Mouse (Mus musculus) liver, embryonic 14 days (tissue): ENCODE results near the gene Rhox2b. TPM values are rescaled to one million over a fixed set of nuclear protein-coding genes. Genes with fewer than 3 reads are reported as not detected.

Source experiments
- polyA plus RNA-seq: library from polyadenylated mRNA; depleted of rRNA; stranded (reverse); fragments of >200 nt; gene quantifications from 2 replicates; pipeline ENCODE4 v1.2.3, GENCODE M21; 2012; rRNA removed

Gene Rhox2b
- polyA plus RNA-seq: not detected in 2 replicates

DNA sequence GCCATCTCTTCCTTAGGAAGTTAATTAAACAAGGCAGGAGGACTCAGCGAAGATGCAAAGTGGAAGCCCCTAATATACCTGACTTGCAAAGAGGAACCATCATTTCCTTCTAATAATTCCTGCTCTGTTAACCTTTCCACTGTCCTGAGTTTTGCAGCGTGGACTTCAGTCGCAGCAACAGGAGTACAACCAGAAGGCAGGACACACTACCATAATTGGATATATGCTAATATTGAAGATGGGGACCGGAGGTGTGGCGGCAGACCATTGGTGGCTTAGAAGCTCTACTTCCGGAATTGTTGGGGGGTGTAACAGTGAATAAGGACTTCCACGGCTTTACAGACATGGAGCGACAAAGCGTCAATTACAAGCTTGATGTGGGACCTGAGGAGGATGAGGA lies at the start of gene Rhox2b:
TSS of gene Rhox2b (plus strand) at position 301 of the 400 bp plus-strand sequence.

DNA sequence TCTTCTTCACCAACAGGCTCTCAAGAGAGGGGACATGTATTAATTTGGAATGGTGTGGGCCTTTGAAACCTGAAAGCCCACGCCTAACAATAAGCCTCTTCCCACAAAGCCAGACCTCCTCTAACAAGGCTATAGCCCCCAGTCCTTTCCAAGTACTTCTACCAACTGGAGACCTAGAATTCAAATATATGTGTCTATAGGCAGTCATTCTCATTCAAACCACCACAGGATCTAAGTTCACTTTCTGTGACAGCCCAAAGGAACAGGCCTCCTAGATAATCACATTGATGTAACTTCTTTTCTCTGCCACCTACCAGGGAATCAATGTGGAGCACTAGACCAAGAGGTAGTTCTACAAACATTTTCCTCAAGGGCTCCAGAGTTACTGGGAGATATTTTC lies 32.1 kb upstream of the Rhox2b start, which contains the start of gene Rhox3a2:
TSS of gene Rhox3a2 (plus strand) at position 301 of the 400 bp plus-strand sequence.

DNA sequence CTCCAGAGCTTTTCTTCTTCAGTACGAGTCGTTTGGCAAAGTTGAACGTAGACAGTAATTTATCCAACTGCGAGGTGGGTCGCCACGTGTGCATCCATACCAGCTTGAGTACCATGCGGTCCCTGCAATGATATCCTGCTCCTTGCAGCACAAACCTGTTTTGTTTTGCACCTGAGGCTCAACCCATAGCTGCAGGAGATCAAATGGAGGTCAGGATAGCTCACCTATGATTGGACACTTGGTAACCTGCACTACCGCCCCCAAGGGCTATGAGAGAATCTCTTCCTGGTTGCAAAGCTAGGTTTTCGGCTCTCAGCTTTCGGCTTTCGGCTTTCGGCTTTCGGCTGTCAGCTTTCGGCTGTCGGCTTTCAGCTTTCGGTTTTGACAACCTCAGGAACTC lies 21.3 kb upstream of the Rhox2b start, which contains the start of gene Rhox4a2:
TSS of gene Rhox4a2 (plus strand) at position 301 of the 400 bp plus-strand sequence.

DNA sequence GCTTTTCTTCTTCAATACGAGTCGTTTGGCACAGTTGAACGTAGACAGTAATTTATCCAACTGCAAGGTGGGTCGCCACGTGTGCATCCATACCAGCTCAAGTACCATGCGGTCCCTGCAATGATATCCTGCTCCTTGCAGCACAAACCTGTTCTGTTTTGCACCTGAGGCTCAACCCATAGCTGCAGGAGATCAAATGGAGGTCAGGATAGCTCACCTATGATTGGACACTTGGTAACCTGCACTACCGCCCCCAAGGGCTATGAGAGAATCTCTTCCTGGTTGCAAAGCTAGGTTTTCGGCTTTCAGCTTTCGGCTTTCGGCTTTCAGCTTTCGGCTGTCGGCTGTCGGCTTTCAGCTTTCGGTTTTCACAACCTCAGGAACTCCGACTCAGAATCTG lies 20.3 kb downstream of the Rhox2b start, which contains the start of gene Rhox4b:
TSS of gene Rhox4b (plus strand) at position 301 of the 400 bp plus-strand sequence.

DNA sequence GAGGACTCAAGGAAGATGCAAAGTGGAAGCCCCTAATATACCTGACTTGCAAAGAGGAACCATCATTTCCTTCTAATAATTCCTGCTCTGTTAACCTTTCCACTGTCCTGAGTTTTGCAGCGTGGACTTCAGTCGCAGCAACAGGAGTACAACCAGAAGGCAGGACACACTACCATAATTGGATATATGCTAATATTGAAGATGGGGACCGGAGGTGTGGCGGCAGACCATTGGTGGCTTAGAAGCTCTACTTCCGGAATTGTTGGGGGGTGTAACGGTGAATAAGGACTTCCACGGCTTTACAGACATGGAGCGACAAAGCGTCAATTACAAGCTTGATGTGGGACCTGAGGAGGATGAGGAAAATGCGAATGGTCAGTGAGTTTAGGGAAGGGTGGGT lies 41.5 kb downstream of the Rhox2b start, which contains the start of gene Rhox2c:
TSS of gene Rhox2c (plus strand) at position 301 of the 400 bp plus-strand sequence.

DNA sequence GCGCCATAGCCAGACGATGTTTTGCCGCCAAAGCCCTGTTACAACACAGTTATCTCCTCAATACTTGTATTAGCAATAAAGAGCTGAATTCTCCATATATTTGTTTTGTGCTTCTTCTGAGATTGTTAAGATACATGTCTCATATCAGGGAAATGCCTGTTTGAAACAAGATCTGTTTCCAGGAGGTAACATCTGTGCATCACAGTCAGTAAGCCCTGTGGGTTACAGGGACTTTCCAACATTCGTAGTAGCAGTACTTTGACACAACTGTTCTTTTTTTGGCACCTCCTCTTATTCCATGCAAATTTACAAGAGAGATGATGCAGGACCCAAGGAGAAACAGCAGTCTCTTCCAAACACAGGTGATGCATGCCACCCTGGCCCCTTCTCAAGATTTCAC lies 46.4 kb downstream of the Rhox2b start, which contains the start of gene Rhox3c:
TSS of gene Rhox3c (plus strand) at position 301 of the 400 bp plus-strand sequence.

Other genes starting within 250 kb of the Rhox2b start
- not detected in 2 replicates for gene Akap14, start 243.2 kb upstream of the Rhox2b start, polyA plus RNA-seq
- 175 and 177 TPM in 2 replicates for gene Ndufa1, start 220.9 kb upstream of the Rhox2b start, polyA plus RNA-seq
- gene Rnf113a1, start 220.8 kb upstream of the Rhox2b start, polyA plus RNA-seq: 1.7 and 2.0 TPM in 2 replicates
- gene Gm9, start 201.0 kb upstream of the Rhox2b start, polyA plus RNA-seq: 0.03 TPM in 1 of 2 replicates, not detected in the other
- not detected in 2 replicates for gene Rhox1, start 189.8 kb upstream of the Rhox2b start, polyA plus RNA-seq
- gene Rhox2a, start 167.1 kb upstream of the Rhox2b start, polyA plus RNA-seq: not detected in 2 replicates
- not detected in 2 replicates for gene Rhox3a, start 162.1 kb upstream of the Rhox2b start, polyA plus RNA-seq
- not detected in 2 replicates for gene Rhox4a, start 146.7 kb upstream of the Rhox2b start, polyA plus RNA-seq
- gene Rhox3a2, start 32.0 kb upstream of the Rhox2b start, polyA plus RNA-seq: not detected in 2 replicates
- not detected in 2 replicates for gene Rhox4a2, start 21.2 kb upstream of the Rhox2b start, polyA plus RNA-seq
- gene Rhox4b, start 20.4 kb downstream of the Rhox2b start, polyA plus RNA-seq: 0.02 TPM in 1 of 2 replicates, not detected in the other
- gene Rhox2c, start 41.6 kb downstream of the Rhox2b start, polyA plus RNA-seq: not detected in 2 replicates
- gene Rhox3c, start 46.5 kb downstream of the Rhox2b start, polyA plus RNA-seq: not detected in 2 replicates
- gene Rhox4c, start 68.3 kb downstream of the Rhox2b start, polyA plus RNA-seq: not detected in 2 replicates
- not detected in 2 replicates for gene Rhox2d, start 81.4 kb downstream of the Rhox2b start, polyA plus RNA-seq
- not detected in 2 replicates for gene Rhox4d, start 102.3 kb downstream of the Rhox2b start, polyA plus RNA-seq
- not detected in 2 replicates for gene Rhox2e, start 118.4 kb downstream of the Rhox2b start, polyA plus RNA-seq
- not detected in 2 replicates for gene Rhox3e, start 130.0 kb downstream of the Rhox2b start, polyA plus RNA-seq
- not detected in 2 replicates for gene Rhox4e, start 145.3 kb downstream of the Rhox2b start, polyA plus RNA-seq
- gene Rhox2f, start 159.3 kb downstream of the Rhox2b start, polyA plus RNA-seq: not detected in 2 replicates
- not detected in 2 replicates for gene Rhox3f, start 168.9 kb downstream of the Rhox2b start, polyA plus RNA-seq
- gene Rhox4f, start 195.6 kb downstream of the Rhox2b start, polyA plus RNA-seq: not detected in 2 replicates
- not detected in 2 replicates for gene Rhox3g, start 216.5 kb downstream of the Rhox2b start, polyA plus RNA-seq
- not detected in 2 replicates for gene Rhox2g, start 231.4 kb downstream of the Rhox2b start, polyA plus RNA-seq
- gene Rhox4g, start 239.3 kb downstream of the Rhox2b start, polyA plus RNA-seq: not detected in 2 replicates